Mouse (Mus musculus) thymus, postnatal 10 days (tissue): ENCODE data around the gene Cct7.

Source experiments
- DNase-seq, 2 experiments: peaks; one replicate each; pipeline ENCODE4 v3.0.0; 2021; ENCODE audit warnings: low spot score in 2 of 2

The Cct7 gene

GRCm38 (mm10) chr6:85502103-85502910, 51.0 kb downstream of the Cct7 start:
- no peak for DNase-seq

- DNase-seq = no peak
Observed at GRCm38 (mm10) chr6:85502911-85503250, 51.6 kb downstream of the Cct7 start, which contains the start of gene Fbxo41. Fbxo41 (minus strand) TSS chr6:85502994.

DNA sequence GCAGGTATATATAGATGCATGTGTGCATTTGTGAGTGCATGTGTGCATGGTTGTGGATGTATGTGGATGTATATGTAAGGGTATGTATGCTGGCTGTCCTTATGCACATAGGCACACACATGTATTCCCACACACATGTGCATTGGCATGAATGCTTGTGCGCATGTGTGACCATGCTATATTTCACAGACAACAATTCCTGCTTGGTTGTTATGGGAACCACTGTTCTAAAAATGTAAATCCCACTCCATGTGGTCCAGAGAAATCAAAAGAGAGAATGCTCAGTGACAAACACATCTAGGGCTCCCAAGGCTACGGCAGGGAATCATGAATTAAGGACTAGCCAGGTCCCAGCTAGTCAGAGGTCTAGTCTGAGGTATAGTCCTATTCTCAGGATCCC, 53.6 kb downstream of the Cct7 start:
- no peak for DNase-seq

DNA sequence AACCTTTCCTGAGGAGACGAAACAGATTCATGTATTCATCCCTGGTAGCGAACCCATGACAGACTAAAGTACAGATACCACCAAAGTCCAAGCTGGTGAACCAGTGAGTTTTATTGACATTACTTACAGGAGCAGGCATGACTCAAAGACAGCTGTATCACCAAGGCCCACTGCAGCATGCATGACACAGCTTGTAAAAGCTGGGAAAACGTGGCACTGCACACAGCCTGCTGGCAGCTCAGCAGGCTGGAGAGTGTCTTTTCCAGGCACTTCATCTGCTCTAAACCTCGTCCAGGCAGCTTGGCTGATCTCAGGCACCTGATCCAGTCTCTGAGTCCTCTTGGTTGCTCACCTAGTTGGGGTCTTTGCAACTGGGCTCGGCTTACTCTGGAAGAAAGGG, 57.3 kb downstream of the Cct7 start:
- no peak for DNase-seq

DNA sequence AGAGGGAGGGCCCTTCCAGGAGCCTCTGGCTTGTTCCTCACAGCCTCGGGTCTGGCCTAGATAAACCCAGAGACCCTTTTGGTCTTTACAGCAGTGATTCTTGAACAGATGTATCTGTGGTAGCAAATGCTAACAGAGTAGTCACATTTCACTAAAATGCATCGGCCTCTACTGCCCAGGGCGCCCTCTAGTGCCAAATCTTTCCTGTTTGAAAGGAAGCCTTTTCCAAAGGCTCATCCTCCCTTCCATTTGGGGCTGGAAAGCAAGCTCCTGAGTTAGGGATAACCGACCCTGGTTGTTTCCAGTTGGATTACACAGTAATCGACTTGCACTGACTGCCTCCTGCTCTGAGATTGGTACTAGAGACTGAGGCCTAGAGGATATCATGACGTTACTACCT, 59.2 kb downstream of the Cct7 start:
- DNase-seq = peak in 1 of 2 experiments; percentile 9

DNA sequence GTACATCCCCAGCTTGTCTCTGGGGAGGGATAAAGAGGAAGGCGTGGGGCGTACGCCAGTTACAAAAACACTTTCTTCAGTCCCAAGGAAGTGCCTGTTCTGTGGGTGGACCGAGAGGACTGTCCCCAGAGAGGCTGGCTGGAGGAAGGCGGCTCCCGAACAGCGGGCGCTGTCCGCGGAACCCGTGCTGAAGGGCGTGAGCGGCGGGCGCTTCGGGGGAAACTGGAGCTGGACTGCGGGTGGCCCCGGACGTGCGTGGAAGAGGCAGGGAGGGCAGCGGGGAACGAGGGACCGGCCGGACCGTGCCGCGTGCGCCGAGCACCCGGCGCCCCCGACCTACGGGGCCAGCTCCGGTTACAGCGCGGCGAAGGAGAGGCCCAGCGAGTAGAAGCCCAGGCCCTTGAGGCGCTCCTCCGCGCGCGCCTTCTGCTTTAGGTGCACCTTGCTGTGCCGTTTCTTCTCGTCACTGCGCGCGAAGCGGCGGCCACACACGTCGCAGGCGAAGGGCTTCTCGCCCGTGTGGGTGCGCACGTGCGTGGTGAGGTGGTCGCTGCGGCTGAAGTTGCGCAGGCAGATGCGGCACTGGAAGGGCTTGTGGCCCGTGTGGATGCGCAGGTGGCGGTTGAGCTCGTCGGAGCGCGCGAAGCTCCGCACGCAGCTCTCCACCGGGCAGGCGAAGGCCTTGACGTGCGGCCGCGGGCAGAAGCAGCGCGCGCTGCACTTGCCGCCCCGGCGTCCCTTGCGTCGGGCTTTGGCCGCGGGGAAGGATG, 60.2 kb downstream of the Cct7 start:
- no peak for DNase-seq

DNA sequence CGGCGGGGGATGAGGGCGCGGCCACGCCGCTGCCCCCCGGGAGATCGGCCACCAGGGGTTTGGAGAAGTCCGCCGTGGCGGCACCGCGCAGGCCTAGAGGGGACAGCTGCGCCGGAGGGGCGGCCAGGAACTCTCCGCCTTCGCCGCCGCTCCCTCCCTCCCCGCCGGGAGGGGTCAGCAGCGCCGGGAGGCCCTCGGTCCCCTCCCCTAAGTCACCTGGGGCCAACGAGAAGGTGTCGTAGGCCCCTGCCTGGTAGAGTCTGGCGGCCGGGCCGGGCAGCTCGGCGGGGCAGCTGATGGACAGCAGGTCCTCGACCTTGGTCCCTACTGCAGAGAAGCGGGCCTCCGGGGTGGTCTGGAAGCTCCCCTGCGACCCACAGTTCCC, 60.7 kb downstream of the Cct7 start:
- DNase-seq = no peak

GRCm38 (mm10) chr6:85512577-85513530, 61.5 kb downstream of the Cct7 start:
- peak in 1 of 2 experiments; percentile 3 for DNase-seq

GRCm38 (mm10) chr6:85513531-85513910, 62.2 kb downstream of the Cct7 start, which contains the start of gene Egr4:
Egr4 (minus strand) TSS chr6:85513589.
- peak; percentile 17 to 27 for DNase-seq

GRCm38 (mm10) chr6:85515941-85516340, 64.6 kb downstream of the Cct7 start:
- DNase-seq = no peak
